Mouse (Mus musculus) left cerebral cortex, adult 11 months (tissue): ENCODE results near the gene Zgrf1.

Experiments
- DNase-seq: peaks from one replicate; pipeline ENCODE4 v3.0.0; 2022; ENCODE audit warnings: low spot score

The Zgrf1 gene

DNA sequence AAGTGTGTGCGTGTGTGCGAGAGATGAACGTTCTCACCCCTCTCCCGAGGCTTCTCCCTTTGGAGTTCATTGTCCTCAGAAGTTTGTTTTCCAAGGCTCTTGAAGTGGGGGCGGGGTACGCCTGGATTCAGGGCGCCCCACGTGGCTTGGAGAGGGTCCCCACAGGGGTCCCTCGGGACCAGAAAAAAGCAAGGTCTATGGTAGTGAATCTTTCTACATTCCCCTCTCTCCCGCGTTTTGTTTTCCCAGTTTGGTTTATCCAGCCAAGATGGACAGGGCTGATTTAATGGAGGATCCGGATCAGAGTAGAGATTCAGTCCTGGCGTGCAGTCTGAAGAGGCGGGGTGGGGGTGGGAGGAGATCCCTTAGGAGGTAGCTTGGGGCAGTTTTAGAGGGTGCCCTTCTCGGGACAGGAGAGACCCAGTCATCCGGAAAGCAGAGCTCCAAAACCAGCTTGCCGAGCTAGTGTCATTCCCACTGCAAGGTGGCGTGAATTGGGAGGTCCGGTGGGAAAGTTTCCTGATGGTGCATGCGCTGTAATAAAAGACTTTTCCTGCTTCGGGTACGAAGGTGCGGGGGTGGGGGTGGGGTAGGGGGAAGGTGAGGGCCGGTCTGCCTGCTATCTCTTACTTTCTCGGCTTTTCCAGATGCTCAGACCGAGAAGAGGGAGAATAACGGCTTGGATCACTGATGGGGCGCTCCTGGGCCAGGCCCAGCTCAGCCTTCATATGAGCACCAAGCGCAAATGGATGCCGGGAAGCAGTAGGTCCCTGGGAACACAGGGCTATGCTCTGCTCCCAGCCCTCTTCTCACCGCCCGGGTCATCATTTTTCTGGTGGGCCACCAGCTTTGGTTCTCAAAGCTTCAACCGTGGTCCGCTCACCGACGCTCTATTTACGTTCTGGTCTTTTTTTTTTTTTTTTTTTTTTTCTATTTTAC, 87.7 kb downstream of the Zgrf1 start:
- DNase-seq: no peak

- DNase-seq: no peak
These were observed 88.9 kb downstream of the Zgrf1 start for GRCm38 (mm10) chr3:127642211-127642610.

DNA sequence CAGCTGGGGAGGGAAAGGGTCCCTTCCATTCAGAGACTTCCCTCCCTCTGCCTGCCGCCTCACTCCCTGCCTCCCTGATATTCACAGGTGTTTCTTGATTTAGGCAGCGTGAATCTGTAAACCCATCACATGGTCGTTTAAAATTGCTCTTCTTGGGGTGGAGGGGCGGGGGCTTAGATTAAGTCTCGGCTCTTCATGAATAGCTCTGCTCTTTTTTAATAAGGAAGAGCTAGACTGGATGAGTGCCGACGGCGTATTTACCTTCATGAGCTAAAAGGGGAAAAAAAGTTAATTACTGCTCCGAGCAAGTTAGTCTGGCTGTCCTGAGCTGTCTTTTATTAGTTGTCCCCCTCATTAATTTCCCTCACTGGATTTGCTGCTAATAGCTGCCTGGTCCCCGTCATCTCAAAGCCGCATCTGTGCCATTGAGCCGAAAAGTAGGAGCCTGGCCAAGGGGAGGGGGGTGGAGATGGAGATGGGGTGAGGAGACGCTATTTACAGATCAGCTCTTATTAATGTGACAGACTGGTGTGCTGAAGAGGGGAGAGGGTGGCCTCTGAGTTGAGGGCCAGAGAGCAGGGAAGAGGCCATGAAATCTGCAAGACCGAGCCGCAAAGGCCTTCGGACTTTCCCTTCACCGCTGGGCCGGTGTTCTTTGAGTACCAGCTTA, 93.0 kb downstream of the Zgrf1 start:
- no peak for DNase-seq

- DNase-seq: no peak
These were observed 98.7 kb downstream of the Zgrf1 start for GRCm38 (mm10) chr3:127651742-127652653.

GRCm38 (mm10) chr3:127660712-127661111, 107.4 kb downstream of the Zgrf1 start:
- DNase-seq: no peak

DNA sequence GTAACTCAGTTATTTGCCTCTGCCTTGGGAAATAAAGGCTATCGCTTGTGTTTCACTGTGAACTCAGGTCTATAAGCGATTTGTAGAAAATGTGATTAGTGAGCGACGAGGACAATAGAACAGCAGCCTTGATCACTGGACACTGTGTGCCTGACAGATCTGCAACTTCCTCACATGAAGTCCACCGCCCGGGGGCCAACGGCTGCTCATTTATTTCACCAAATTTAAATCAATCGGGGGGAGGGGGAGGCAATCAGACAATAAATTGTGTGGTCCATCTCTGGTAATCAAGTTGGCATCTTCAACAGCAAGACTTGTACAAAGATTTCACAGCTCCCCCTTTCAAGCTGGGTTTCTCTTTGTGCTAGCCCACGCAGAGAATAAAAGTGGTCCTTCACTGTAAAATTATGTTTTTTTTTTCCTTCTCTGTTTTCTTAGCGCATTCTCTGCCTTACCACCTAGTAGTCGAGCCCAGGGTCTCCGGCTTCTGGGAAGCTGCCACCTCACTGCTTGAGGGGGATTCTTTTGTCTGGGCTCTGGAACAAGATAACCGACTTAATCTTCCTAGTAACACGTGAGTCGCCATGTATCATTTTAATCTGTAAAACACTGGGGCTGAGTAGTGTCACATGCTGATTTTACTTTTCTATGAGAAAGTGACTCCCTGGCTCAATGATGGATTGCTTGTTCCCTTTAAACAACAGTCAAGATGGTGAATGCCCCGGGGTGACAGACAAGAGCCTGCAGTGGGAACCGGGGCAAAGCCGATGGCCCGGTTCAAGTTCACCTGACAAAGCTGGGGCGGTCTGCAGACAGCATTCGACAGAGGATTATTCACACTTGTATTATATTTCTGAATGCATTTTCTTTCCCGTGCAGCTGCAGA, 108.6 kb downstream of the Zgrf1 start:
- DNase-seq: no peak
